Mouse (Mus musculus): Measurements from ENCODE around the gene Ppfia2. TPM values are rescaled to one million over a fixed set of nuclear protein-coding genes. Genes with fewer than 3 reads are reported as not detected.
A peak's percentile ranks its signal among the peaks of the same experiment; 100 is the strongest.

Ppfia2 gene
- total RNA-seq, 2 experiments from 2014 or later = 89.5 to 100 TPM

GRCm38 (mm10) chr10:106870233-106870632 is 400.1 kb downstream of the Ppfia2 start:
- intact Hi-C loops (cut with DNase I) = no loop called here
- DNase-seq (ENCODE audit: extremely low spot score in 1 of 2, low spot score in 2 of 2) = peak in 1 of 2 experiments; percentile 24

- intact Hi-C loops (cut with DNase I) = no loop called here
- no peak for DNase-seq (ENCODE audit: extremely low spot score in 1 of 2, low spot score in 2 of 2)
Measured at GRCm38 (mm10) chr10:106871847-106872246, 401.7 kb downstream of the Ppfia2 start.

GRCm38 (mm10) chr10:106872714-106873113 is 402.6 kb downstream of the Ppfia2 start:
- DNase-seq (ENCODE audit: extremely low spot score in 1 of 2, low spot score in 2 of 2) = no peak
- intact Hi-C loops (cut with DNase I) = no loop called here

GRCm38 (mm10) chr10:106881330-106881729 is 411.2 kb downstream of the Ppfia2 start:
- no peak for DNase-seq (ENCODE audit: extremely low spot score in 1 of 2, low spot score in 2 of 2)
- intact Hi-C loops (cut with DNase I) = no loop called here

GRCm38 (mm10) chr10:106896351-106896750 is 426.2 kb downstream of the Ppfia2 start:
- no peak for DNase-seq (ENCODE audit: extremely low spot score in 1 of 2, low spot score in 2 of 2)
- intact Hi-C loops (cut with DNase I) = no loop called here

GRCm38 (mm10) chr10:106910108-106910507 is 440.0 kb downstream of the Ppfia2 start:
- intact Hi-C loops (cut with DNase I) = no loop called here
- no peak for DNase-seq (ENCODE audit: extremely low spot score in 1 of 2, low spot score in 2 of 2)

- DNase-seq (ENCODE audit: extremely low spot score in 1 of 2, low spot score in 2 of 2) = no peak
Measured at GRCm38 (mm10) chr10:106913032-106913431, 442.9 kb downstream of the Ppfia2 start.

GRCm38 (mm10) chr10:106914275-106914674 is 444.1 kb downstream of the Ppfia2 start:
- DNase-seq (ENCODE audit: extremely low spot score in 1 of 2, low spot score in 2 of 2) = no peak
- intact Hi-C loops (cut with DNase I) = no loop called here

More at GRCm38 (mm10) chr10:106913032-106913431, 442.9 kb downstream of the Ppfia2 start:
- intact Hi-C loops (cut with DNase I) = no loop called here

GRCm38 (mm10) chr10:106914822-106915221 is 444.7 kb downstream of the Ppfia2 start:
- intact Hi-C loops (cut with DNase I) = no loop called here
- no peak for DNase-seq (ENCODE audit: extremely low spot score in 1 of 2, low spot score in 2 of 2)

- intact Hi-C loops (cut with DNase I) = no loop called here
- DNase-seq (ENCODE audit: extremely low spot score in 1 of 2, low spot score in 2 of 2) = no peak
Measured at GRCm38 (mm10) chr10:106924334-106924733, 454.2 kb downstream of the Ppfia2 start.

- intact Hi-C loops (cut with DNase I) = no loop called here
- DNase-seq (ENCODE audit: extremely low spot score in 1 of 2, low spot score in 2 of 2) = no peak
Measured at GRCm38 (mm10) chr10:106924798-106925197, 454.7 kb downstream of the Ppfia2 start.

- no peak for DNase-seq (ENCODE audit: extremely low spot score in 1 of 2, low spot score in 2 of 2)
- intact Hi-C loops (cut with DNase I) = no loop called here
Measured at GRCm38 (mm10) chr10:106928576-106929332, 458.6 kb downstream of the Ppfia2 start.

- peak; percentile 23 to 25 for DNase-seq (ENCODE audit: extremely low spot score in 1 of 2, low spot score in 2 of 2)
- intact Hi-C loops (cut with DNase I) = loop anchor here (5.0 kb wide), 1 partner anchor 455 kb away; no protein-coding TSS in a partner anchor
Measured at GRCm38 (mm10) chr10:106932571-106933073, 462.5 kb downstream of the Ppfia2 start.

- DNase-seq (ENCODE audit: extremely low spot score in 1 of 2, low spot score in 2 of 2) = no peak
- intact Hi-C loops (cut with DNase I) = loop anchor here (5.0 kb wide), 1 partner anchor 335 kb away; the partner anchor contains the start of gene Lin7a
Measured at GRCm38 (mm10) chr10:106936996-106937395, 466.9 kb downstream of the Ppfia2 start.

GRCm38 (mm10) chr10:106938851-106939250 is 468.7 kb downstream of the Ppfia2 start:
- no peak for DNase-seq (ENCODE audit: extremely low spot score in 1 of 2, low spot score in 2 of 2)
- intact Hi-C loops (cut with DNase I) = loop anchor here (5.0 kb wide), 1 partner anchor 333 kb away; the partner anchor contains the start of gene Lin7a

GRCm38 (mm10) chr10:106939441-106939840 is 469.3 kb downstream of the Ppfia2 start:
- DNase-seq (ENCODE audit: extremely low spot score in 1 of 2, low spot score in 2 of 2) = no peak
- intact Hi-C loops (cut with DNase I) = loop anchor here (5.0 kb wide), 1 partner anchor 333 kb away; the partner anchor contains the start of gene Lin7a

GRCm38 (mm10) chr10:106941380-106941779 is 471.2 kb downstream of the Ppfia2 start:
- intact Hi-C loops (cut with DNase I) = no loop called here
- no peak for DNase-seq (ENCODE audit: extremely low spot score in 1 of 2, low spot score in 2 of 2)

- DNase-seq (ENCODE audit: extremely low spot score in 1 of 2, low spot score in 2 of 2) = no peak
- intact Hi-C loops (cut with DNase I) = no loop called here
Measured at GRCm38 (mm10) chr10:106959026-106959425, 488.9 kb downstream of the Ppfia2 start.

- intact Hi-C loops (cut with DNase I) = no loop called here
- DNase-seq (ENCODE audit: extremely low spot score in 1 of 2, low spot score in 2 of 2) = no peak
Measured at GRCm38 (mm10) chr10:106975193-106976141, 505.3 kb downstream of the Ppfia2 start.
